Mouse (Mus musculus) NIH3T3 (cell line): ENCODE measurements around the gene Aoc2.
"Not testable (repeated sequence)": the region's sequence is repeated elsewhere in the genome, so short reads cannot be mapped to it uniquely, and the experiment has no call there.

Source experiments
- DNase-seq: peaks from one replicate; pipeline ENCODE4 v3.0.0-alpha.2; 2012; ENCODE audit warnings: low read depth

The Aoc2 gene

DNA sequence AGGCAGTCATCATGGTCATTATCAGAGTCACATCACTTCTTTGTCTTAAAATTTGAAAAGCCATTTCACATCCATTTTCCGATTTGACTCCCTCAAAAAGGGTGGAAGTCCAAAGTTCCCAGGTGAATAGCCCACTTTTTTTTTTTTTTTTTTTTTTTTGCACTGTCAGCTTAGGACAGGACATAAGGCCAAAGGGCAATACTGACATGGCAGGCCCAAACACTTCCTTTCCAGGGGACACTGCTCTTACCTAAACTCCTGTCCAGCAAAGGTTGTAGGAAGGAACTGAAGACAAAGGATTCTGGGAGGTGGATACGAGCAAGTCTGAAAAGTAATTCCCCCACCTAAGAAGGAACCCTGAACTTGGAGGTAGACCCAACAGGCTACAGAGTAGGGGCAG lies 31.1 kb downstream of the Aoc2 start:
- no peak for DNase-seq

DNA sequence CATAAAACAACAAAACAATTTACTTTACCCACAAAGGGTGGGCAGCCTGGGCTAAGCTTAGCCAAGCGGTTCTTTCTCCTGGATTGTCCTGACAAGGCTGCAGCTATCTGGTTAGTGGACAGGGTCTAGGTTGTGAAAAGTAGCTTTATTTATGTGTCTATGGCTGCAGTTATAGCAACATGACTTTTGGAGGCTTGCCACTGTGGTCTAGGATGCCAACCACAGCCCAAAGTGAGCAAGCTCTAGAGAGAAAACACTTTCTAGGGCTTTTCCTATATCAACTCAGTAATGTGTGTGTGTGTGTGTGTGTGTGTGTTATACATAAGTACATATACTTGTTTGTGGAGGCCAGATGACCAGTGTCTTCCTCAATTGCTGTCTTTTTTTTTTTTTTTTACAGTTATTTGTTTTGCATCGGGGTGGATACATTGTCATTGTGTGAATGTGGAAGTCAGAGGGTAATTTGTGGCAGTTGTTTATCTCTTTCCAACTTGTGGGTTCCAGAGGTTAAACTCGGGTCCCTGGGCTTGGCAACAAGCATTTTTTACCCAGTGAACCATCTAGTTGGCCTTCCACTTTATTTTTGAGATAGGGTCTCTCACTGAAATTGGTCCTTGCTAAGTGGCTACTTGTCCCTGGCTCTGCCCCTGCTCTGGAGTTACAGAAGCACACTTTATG lies 32.8 kb downstream of the Aoc2 start:
- DNase-seq: peak; percentile 71

GRCm38 (mm10) chr11:101359776-101360175 lies 34.9 kb downstream of the Aoc2 start:
- DNase-seq: no peak

GRCm38 (mm10) chr11:101360651-101361113 lies 35.8 kb downstream of the Aoc2 start:
- DNase-seq: no peak

GRCm38 (mm10) chr11:101364531-101364931 lies 39.7 kb downstream of the Aoc2 start:
- no peak for DNase-seq

DNA sequence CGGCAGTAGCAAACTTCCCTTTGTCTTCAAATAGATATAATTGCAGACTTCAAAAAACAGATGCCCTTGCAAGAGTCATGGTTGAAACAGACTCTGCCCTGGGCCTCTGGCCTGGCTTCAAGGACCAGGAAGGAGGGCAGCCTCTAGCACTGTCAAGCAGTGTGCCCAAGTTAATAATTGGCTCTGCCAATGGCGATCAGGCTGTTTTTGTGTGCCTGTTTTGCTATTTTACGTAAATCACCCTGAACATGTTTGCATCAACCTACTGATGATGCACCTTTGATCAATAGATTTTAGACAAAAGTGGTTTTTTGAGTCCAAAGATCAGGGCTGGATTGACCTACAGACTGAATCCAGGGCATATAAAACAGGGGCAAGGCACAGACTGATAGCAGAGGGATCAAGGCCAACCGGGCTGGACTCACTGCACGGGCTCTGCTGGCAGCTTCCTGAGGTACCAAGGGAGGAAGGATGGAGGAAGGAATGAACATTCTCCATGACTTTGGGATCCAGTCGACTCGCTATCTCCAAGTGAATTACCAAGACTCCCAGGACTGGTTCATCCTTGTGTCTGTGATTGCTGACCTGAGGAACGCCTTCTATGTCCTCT lies 42.6 kb downstream of the Aoc2 start, which contains the start of gene G6pc:
TSS of gene G6pc (plus strand) at position 236 of the 610 bp plus-strand sequence.
- DNase-seq: no peak

- DNase-seq: no peak
Measured at GRCm38 (mm10) chr11:101370141-101370540, 45.3 kb downstream of the Aoc2 start.

DNA sequence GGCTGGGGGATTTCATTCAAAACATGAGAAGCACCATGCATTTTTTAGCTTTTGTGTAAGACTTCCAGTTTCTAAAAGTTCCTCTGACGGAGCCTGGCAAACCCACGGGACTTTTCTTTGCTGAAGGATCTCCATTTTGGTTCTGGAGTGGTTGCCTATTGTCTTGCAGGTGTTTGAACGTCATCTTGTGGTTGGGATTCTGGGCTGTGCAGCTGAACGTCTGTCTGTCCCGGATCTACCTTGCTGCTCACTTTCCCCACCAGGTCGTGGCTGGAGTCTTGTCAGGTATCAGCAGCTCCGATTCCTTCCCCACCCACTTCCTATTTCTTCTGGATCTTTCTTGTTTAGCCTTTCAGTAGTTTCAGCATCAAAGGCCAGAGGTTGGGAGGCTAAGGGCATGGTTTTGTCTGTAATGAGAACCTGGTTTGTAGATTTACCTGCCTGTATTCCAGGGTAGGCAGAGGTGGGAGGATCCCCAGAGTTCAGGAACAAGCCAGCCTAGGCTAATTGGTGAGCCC lies 49.6 kb downstream of the Aoc2 start:
- DNase-seq: no peak

DNA sequence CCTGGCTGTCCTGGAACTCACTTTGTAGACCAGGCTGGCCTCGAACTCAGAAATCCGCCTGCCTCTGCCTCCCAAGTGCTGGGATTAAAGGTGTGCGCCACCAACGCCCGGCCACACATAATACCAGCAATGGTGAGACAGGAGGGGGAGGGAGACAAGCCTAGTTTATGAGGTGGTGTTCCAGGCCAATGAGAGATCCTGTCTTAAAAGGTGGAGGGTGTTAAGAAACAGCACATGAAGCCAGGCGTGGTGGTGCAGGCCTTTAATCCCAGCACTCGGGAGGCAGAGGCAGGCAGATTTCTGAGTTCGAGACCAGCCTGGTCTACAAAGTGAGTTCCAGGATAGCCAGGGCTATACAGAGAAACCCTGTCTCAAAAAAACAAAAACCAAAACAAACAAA lies 53.3 kb downstream of the Aoc2 start:
- not testable (repeated sequence) for DNase-seq

DNA sequence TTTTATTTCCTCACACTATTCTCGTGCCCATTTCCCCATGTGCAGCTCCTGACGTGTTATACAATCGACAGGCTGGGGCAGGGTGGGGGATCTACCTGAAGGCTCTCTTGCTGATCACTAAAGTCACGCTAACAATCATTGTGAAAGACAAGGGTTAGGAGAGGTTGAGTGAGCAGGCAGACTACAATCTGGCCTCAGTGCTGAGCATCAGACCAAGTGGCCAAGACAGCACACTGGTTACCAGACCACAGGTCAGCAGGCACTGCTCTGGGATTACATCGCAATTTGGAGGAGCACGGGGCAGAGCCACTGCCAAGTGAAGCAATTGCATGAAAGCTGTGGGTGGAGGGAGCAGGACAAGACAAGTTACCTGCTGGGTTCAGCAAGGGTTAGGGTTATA lies 54.1 kb downstream of the Aoc2 start:
- DNase-seq: peak; percentile 29
